ENCODE assay signal across 8 mouse cellular contexts in genomic region chr7:16465160-16465559, GRCm38 (mm10). TPM values are rescaled to one million over a fixed set of nuclear protein-coding genes. Genes with fewer than 3 reads are reported as not detected.
A peak's percentile ranks its signal among the peaks of the same experiment; 100 is the strongest.
DNase-seq lines count a peak whose midpoint lies in the region; ATAC-seq lines count a peak whose summit lies in the region.

No protein-coding gene starts in this region.

- WGBS in kidney, embryonic 16.5 days: 10% methylated on average over 8 of the region's 8 CpGs
- WGBS in intestine, embryonic 16.5 days: 7% methylated on average over 8 of the region's 8 CpGs
- 11% methylated on average over 8 of the region's 8 CpGs for WGBS in stomach, embryonic 16.5 days

- no peak overlapping the region for H3K9ac ChIP-seq in kidney, embryonic 16.5 days (replicated peaks; ENCODE audit: low read length)
- H3K9ac ChIP-seq in intestine, embryonic 16.5 days (ENCODE audit: low read depth, low read length): no peak overlapping the region
- H3K9ac ChIP-seq in stomach, embryonic 16.5 days (ENCODE audit: low read length): no peak overlapping the region

- no peak overlapping the region for H3K4me2 ChIP-seq in kidney, embryonic 16.5 days (replicated peaks; ENCODE audit: low read depth, low read length)
- H3K4me2 ChIP-seq in intestine, embryonic 16.5 days (ENCODE audit: low read depth, low read length): no peak overlapping the region
- no peak overlapping the region for H3K4me2 ChIP-seq in stomach, embryonic 16.5 days (ENCODE audit: low read depth, low read length)

- ATAC-seq in kidney, embryonic 16.5 days (ENCODE audit: low FRiP score, low TSS enrichment): no peak; the same call in 1 of the 2 replicates
- ATAC-seq in intestine, embryonic 16.5 days: peak; percentile 51
- peak; percentile 59 for ATAC-seq in monocyte, adult 5-6 weeks (replicated peaks; ENCODE audit: insufficient number of reproducible peaks, low FRiP score, low TSS enrichment, poor library complexity, severe bottlenecking)
- ATAC-seq in stomach, embryonic 16.5 days (ENCODE audit: insufficient read depth, low FRiP score): peak; percentile 24; the same call in 1 of the 2 replicates

- no peaks in the 10 kb centered on the region for H3K36me3 ChIP-seq in kidney, embryonic 16.5 days (ENCODE audit: insufficient read depth, low read length)
- no peaks in the 10 kb centered on the region for H3K36me3 ChIP-seq in intestine, embryonic 16.5 days (ENCODE audit: control insufficient read depth, insufficient read depth, low read length)
- no peaks in the 10 kb centered on the region for H3K36me3 ChIP-seq in stomach, embryonic 16.5 days (ENCODE audit: control insufficient read depth, insufficient read depth, low read length)

- H3K4me1 ChIP-seq in kidney, embryonic 16.5 days (ENCODE audit: insufficient read depth, low read length): no peaks in the 10 kb centered on the region
- H3K4me1 ChIP-seq in intestine, embryonic 16.5 days (ENCODE audit: control insufficient read depth, insufficient read depth, low read length): no peaks in the 10 kb centered on the region
- H3K4me1 ChIP-seq in stomach, embryonic 16.5 days (ENCODE audit: control insufficient read depth, insufficient read depth, low read length): no peaks in the 10 kb centered on the region

- DNase-seq in kidney, adult 18-20 months: peak; percentile 81
- peak; percentile 82 for DNase-seq in cerebellum, adult 9-10 months
- peak; percentile 68 to 77 for DNase-seq in frontal cortex, postnatal 36 days (ENCODE audit: low spot score in 2 of 2)
- peak; percentile 77 for DNase-seq in liver

- peaks cover 4% of the 10 kb centered on the region; the same call in 1 of the 2 replicates for H3K27me3 ChIP-seq in kidney, embryonic 16.5 days (ENCODE audit: insufficient read depth, low read length)
- H3K27me3 ChIP-seq in intestine, embryonic 16.5 days (replicated peaks; ENCODE audit: control insufficient read depth, insufficient read depth, low read length): peaks cover 2% of the 10 kb centered on the region; the same call in 1 of the 2 replicates
- peaks cover 8% of the 10 kb centered on the region; the same call in 1 of the 2 replicates for H3K27me3 ChIP-seq in stomach, embryonic 16.5 days (ENCODE audit: control insufficient read depth, insufficient read depth, low read length)

- H3K4me3 ChIP-seq in kidney, embryonic 16.5 days (ENCODE audit: low read length): no peak overlapping the region
- no peak overlapping the region for H3K4me3 ChIP-seq in intestine, embryonic 16.5 days (ENCODE audit: low read length)
- no peak overlapping the region for H3K4me3 ChIP-seq in stomach, embryonic 16.5 days (replicated peaks; ENCODE audit: low read length)

- H3K27ac ChIP-seq in kidney, embryonic 16.5 days (ENCODE audit: low read length): no peak overlapping the region
- no peak overlapping the region for H3K27ac ChIP-seq in intestine, embryonic 16.5 days (ENCODE audit: low read length)
- H3K27ac ChIP-seq in stomach, embryonic 16.5 days (ENCODE audit: low read length): no peak overlapping the region

- H3K9me3 ChIP-seq in kidney, embryonic 16.5 days (ENCODE audit: low read length): no peaks in the 10 kb centered on the region
- H3K9me3 ChIP-seq in intestine, embryonic 16.5 days (ENCODE audit: control insufficient read depth, low read length): no peaks in the 10 kb centered on the region
- no peaks in the 10 kb centered on the region for H3K9me3 ChIP-seq in stomach, embryonic 16.5 days (replicated peaks; ENCODE audit: control insufficient read depth, low read length)

RNA-seq across cellular contexts. Expression of gene Npas1, which starts 12.4 kb away (rescaled TPM):
- polyA plus RNA-seq in kidney, embryonic 16.5 days (2015; fragmentation: Nextera tagmentation; extraction: Ambion mirVana): 0.41 and 0.42 TPM in 2 replicates
- polyA plus RNA-seq in intestine, embryonic 16.5 days (2015; fragmentation: Nextera tagmentation; extraction: Ambion mirVana): 0.13 and 0.27 TPM in 2 replicates
- total RNA-seq in monocyte, adult 5-6 weeks (2017): not detected in 3 replicates
- polyA plus RNA-seq in stomach, embryonic 16.5 days (2015; fragmentation: Nextera tagmentation; extraction: Ambion mirVana): 0.19 and 0.26 TPM in 2 replicates

RNA-seq across cellular contexts. Expression of gene Tmem160, which starts 12.6 kb away (rescaled TPM):
- 50.7 and 54.6 TPM in 2 replicates for polyA plus RNA-seq in kidney, embryonic 16.5 days (2015; fragmentation: Nextera tagmentation; extraction: Ambion mirVana)
- 52.4 and 62.8 TPM in 2 replicates for polyA plus RNA-seq in intestine, embryonic 16.5 days (2015; fragmentation: Nextera tagmentation; extraction: Ambion mirVana)
- 16.1 to 32.9 TPM (median 21.0 TPM) in 3 replicates for total RNA-seq in monocyte, adult 5-6 weeks (2017)
- polyA plus RNA-seq in stomach, embryonic 16.5 days (2015; fragmentation: Nextera tagmentation; extraction: Ambion mirVana): 38.4 and 44.2 TPM in 2 replicates
